Mouse (Mus musculus) kidney, adult 2 months (tissue): Measurements from ENCODE around the gene Gm10153.

Source experiments
- CTCF ChIP-seq: fragments of 200-500 bp; conservative IDR thresholded peaks from 2 replicates; pipeline ENCODE4 v1.5.1; 2011; ENCODE audit warnings: low read depth, mild to moderate bottlenecking, control low read depth, low read length, moderate library complexity, mixed read lengths; ENCODE audit not compliant: insufficient read depth, insufficient read length
- POLR2A ChIP-seq: fragments of 200-500 bp; IDR thresholded peaks from one replicate; pipeline ENCODE4 v1.6.1; 2011; ENCODE audit warnings: low read depth, low read length, control low read depth

DNA sequence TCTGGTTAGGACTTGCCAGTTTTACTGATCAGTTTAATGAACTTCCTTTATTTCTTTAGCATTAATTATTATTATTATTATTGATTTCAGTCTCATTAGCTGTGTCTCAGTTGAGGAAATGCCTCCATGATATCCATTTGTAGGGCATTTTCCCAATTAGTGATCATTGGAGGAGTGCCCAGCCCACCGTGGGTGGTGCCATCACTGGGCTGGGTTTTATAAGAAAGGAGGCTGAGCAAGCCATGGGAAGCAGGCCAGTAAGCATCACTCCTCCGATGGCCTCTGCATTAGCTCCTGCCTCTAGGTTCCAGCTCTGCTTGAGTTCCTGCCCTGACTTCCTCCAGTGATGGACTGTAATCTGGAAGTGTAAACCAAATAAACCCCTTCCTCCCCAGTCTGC is 2.0 kb downstream of the Gm10153 start:
- TF ChIP-seq POLR2A (no peak), CTCF (no peak)
